8 mouse cellular contexts compared by ENCODE assay signal in genomic region chr8:71312700-71313099, GRCm38 (mm10). TPM values are rescaled to one million over a fixed set of nuclear protein-coding genes. Genes with fewer than 3 reads are reported as not detected.
DNase-seq lines count a peak whose midpoint lies in the region; ATAC-seq and TF ChIP-seq lines count a peak whose summit lies in the region.

No protein-coding gene starts in this region.

- no peak for TF ChIP-seq CTCF in thymus, adult 2 months (IDR thresholded peaks at IDR 0.05; ENCODE audit: borderline replicate concordance, control insufficient read depth, extremely low read depth, insufficient read depth, low read length, poor library complexity)

- peaks cover 13% of the 10 kb centered on the region for H3K36me3 ChIP-seq in embryonic facial prominence, embryonic 12.5 days
- H3K36me3 ChIP-seq in liver, embryonic 15.5 days (replicated peaks) = 0 out of 2 replicates have a peak, but pooled peaks cover 6% of the 10 kb centered on the region
- H3K36me3 ChIP-seq in stomach, embryonic 16.5 days (ENCODE audit: control insufficient read depth, insufficient read depth, low read length) = peaks cover 3% of the 10 kb centered on the region; the same call in 1 of the 2 replicates
- peaks cover 6% of the 10 kb centered on the region; the same call in 1 of the 2 replicates for H3K36me3 ChIP-seq in thymus, adult 2 months (ENCODE audit: control insufficient read depth, insufficient read depth, low read length)

- H3K4me1 ChIP-seq in embryonic facial prominence, embryonic 12.5 days = peaks cover 10% of the 10 kb centered on the region
- H3K4me1 ChIP-seq in liver, embryonic 15.5 days (replicated peaks) = peaks cover 65% of the 10 kb centered on the region
- peaks cover 11% of the 10 kb centered on the region; the same call in 1 of the 2 replicates for H3K4me1 ChIP-seq in stomach, embryonic 16.5 days (ENCODE audit: control insufficient read depth, insufficient read depth, low read length)
- H3K4me1 ChIP-seq in thymus, adult 2 months (replicated peaks; ENCODE audit: control insufficient read depth, insufficient read depth, low read length) = peaks cover 4% of the 10 kb centered on the region; the same call in 1 of the 2 replicates

- no peak overlapping the region for H3K9ac ChIP-seq in embryonic facial prominence, embryonic 12.5 days
- H3K9ac ChIP-seq in liver, embryonic 15.5 days = no peak overlapping the region
- no peak overlapping the region for H3K9ac ChIP-seq in stomach, embryonic 16.5 days (ENCODE audit: low read length)

- H3K27ac ChIP-seq in embryonic facial prominence, embryonic 12.5 days = peak overlapping the region; percentile 65
- H3K27ac ChIP-seq in liver, embryonic 15.5 days (replicated peaks) = peak overlapping the region; percentile 81
- H3K27ac ChIP-seq in stomach, embryonic 16.5 days (ENCODE audit: low read length) = peak overlapping the region; percentile 60
- H3K27ac ChIP-seq in thymus, adult 2 months (ENCODE audit: control insufficient read depth, insufficient read depth, low read length) = no peak overlapping the region

- H3K27me3 ChIP-seq in embryonic facial prominence, embryonic 12.5 days = no peaks in the 10 kb centered on the region
- H3K27me3 ChIP-seq in liver, embryonic 15.5 days = no peaks in the 10 kb centered on the region
- no peaks in the 10 kb centered on the region for H3K27me3 ChIP-seq in stomach, embryonic 16.5 days (ENCODE audit: control insufficient read depth, insufficient read depth, low read length)
- no peaks in the 10 kb centered on the region for H3K27me3 ChIP-seq in thymus, adult 2 months (ENCODE audit: control insufficient read depth, insufficient read depth, low read length)

- H3K4me2 ChIP-seq in embryonic facial prominence, embryonic 12.5 days (replicated peaks) = no peak overlapping the region
- H3K4me2 ChIP-seq in liver, embryonic 15.5 days = no peak overlapping the region
- H3K4me2 ChIP-seq in stomach, embryonic 16.5 days (ENCODE audit: low read depth, low read length) = no peak overlapping the region

- H3K9me3 ChIP-seq in embryonic facial prominence, embryonic 12.5 days = no peaks in the 10 kb centered on the region
- H3K9me3 ChIP-seq in liver, embryonic 15.5 days (replicated peaks) = no peaks in the 10 kb centered on the region
- H3K9me3 ChIP-seq in stomach, embryonic 16.5 days (replicated peaks; ENCODE audit: control insufficient read depth, low read length) = no peaks in the 10 kb centered on the region

- DNase-seq in urinary bladder, postnatal 14 days (ENCODE audit: low spot score) = peak; percentile 27
- no peak for DNase-seq in urinary bladder, postnatal 10 days (ENCODE audit: low spot score)
- DNase-seq in heart, postnatal 25 days (ENCODE audit: low spot score) = peak; percentile 47
- no peak for DNase-seq in layer of hippocampus, adult 9-11 months
- DNase-seq in thymus, adult 2 months = no peak

- H3K4me3 ChIP-seq in embryonic facial prominence, embryonic 12.5 days = no peak overlapping the region
- no peak overlapping the region for H3K4me3 ChIP-seq in liver, embryonic 15.5 days (replicated peaks)
- no peak overlapping the region for H3K4me3 ChIP-seq in stomach, embryonic 16.5 days (replicated peaks; ENCODE audit: low read length)
- H3K4me3 ChIP-seq in thymus, adult 2 months (ENCODE audit: control insufficient read depth, insufficient read depth, low read length) = no peak overlapping the region

- no peak for TF ChIP-seq POLR2A in thymus, adult 2 months (IDR thresholded peaks at IDR 0.05; ENCODE audit: control insufficient read depth, extremely low read depth, insufficient read depth, low read length, poor library complexity)

- peak; percentile 48 for ATAC-seq in embryonic facial prominence, embryonic 12.5 days (ENCODE audit: insufficient number of reproducible peaks, insufficient read depth, low FRiP score, low TSS enrichment)
- ATAC-seq in liver, embryonic 15.5 days (ENCODE audit: insufficient read depth) = peak; percentile 38; the same call in 1 of the 2 replicates
- ATAC-seq in stomach, embryonic 16.5 days (ENCODE audit: insufficient read depth, low FRiP score) = peak; percentile 71; the same call in 1 of the 2 replicates

- WGBS in embryonic facial prominence, embryonic 12.5 days = 44% methylated on average over 1 of the region's 1 CpGs
- 59% methylated on average over 1 of the region's 1 CpGs for WGBS in liver, embryonic 15.5 days (ENCODE audit: insufficient replicate concordance)
- 37% methylated on average over 1 of the region's 1 CpGs for whole genome bisulfite sequencing in stomach, embryonic 16.5 days
- WGBS in thymus, adult 2 months = 95% methylated on average over 1 of the region's 1 CpGs

- intact Hi-C loops in heart, postnatal 25 days (cut with DNase I) = no loop called here

RNA-seq across cellular contexts. Expression of gene Haus8, which starts 40.0 kb away (rescaled TPM):
- 54.6 and 60.4 TPM in 2 replicates for polyA plus RNA-seq in embryonic facial prominence, embryonic 12.5 days (2016; fragmentation: Nextera tagmentation; extraction: Ambion mirVana)
- total RNA-seq in heart, postnatal 25 days (2021) = 10 to 100 TPM; 31.6 to 36.1 TPM
- polyA plus RNA-seq in liver, embryonic 15.5 days (2015; fragmentation: Nextera tagmentation; extraction: Ambion mirVana) = 44.8 and 47.5 TPM in 2 replicates
- 46.4 and 55.4 TPM in 2 replicates for polyA plus RNA-seq in stomach, embryonic 16.5 days (2015; fragmentation: Nextera tagmentation; extraction: Ambion mirVana)
- polyA plus RNA-seq in thymus, adult 2 months (2012; rRNA removed) = 17.7 and 18.5 TPM in 2 replicates

RNA-seq across cellular contexts. Expression of gene Myo9b, which starts 40.2 kb away (rescaled TPM):
- 32.8 and 34.0 TPM in 2 replicates for polyA plus RNA-seq in embryonic facial prominence, embryonic 12.5 days (2016; fragmentation: Nextera tagmentation; extraction: Ambion mirVana)
- total RNA-seq in heart, postnatal 25 days (2021) = 10 to 100 TPM; 26.2 to 28.6 TPM
- polyA plus RNA-seq in liver, embryonic 15.5 days (2015; fragmentation: Nextera tagmentation; extraction: Ambion mirVana) = 7.3 and 8.6 TPM in 2 replicates
- 18.7 and 19.1 TPM in 2 replicates for polyA plus RNA-seq in stomach, embryonic 16.5 days (2015; fragmentation: Nextera tagmentation; extraction: Ambion mirVana)
- polyA plus RNA-seq in thymus, adult 2 months (2012; rRNA removed) = 82.5 and 90.7 TPM in 2 replicates

RNA-seq across cellular contexts. Expression of gene Use1, which starts 53.9 kb away (rescaled TPM):
- 85.4 and 89.2 TPM in 2 replicates for polyA plus RNA-seq in embryonic facial prominence, embryonic 12.5 days (2016; fragmentation: Nextera tagmentation; extraction: Ambion mirVana)
- 100 to 1,000 TPM; 116 to 128 TPM for total RNA-seq in heart, postnatal 25 days (2021)
- polyA plus RNA-seq in liver, embryonic 15.5 days (2015; fragmentation: Nextera tagmentation; extraction: Ambion mirVana) = 38.7 and 41.1 TPM in 2 replicates
- 90.2 and 91.5 TPM in 2 replicates for polyA plus RNA-seq in stomach, embryonic 16.5 days (2015; fragmentation: Nextera tagmentation; extraction: Ambion mirVana)
- 133 and 156 TPM in 2 replicates for polyA plus RNA-seq in thymus, adult 2 months (2012; rRNA removed)

RNA-seq across cellular contexts. Expression of gene Ocel1, which starts 58.4 kb away (rescaled TPM):
- 5.4 and 5.6 TPM in 2 replicates for polyA plus RNA-seq in embryonic facial prominence, embryonic 12.5 days (2016; fragmentation: Nextera tagmentation; extraction: Ambion mirVana)
- total RNA-seq in heart, postnatal 25 days (2021) = 10 to 100 TPM; 13.2 to 14.3 TPM
- polyA plus RNA-seq in liver, embryonic 15.5 days (2015; fragmentation: Nextera tagmentation; extraction: Ambion mirVana) = 4.6 and 5.2 TPM in 2 replicates
- polyA plus RNA-seq in stomach, embryonic 16.5 days (2015; fragmentation: Nextera tagmentation; extraction: Ambion mirVana) = 5.6 and 6.5 TPM in 2 replicates
- 34.9 and 36.1 TPM in 2 replicates for polyA plus RNA-seq in thymus, adult 2 months (2012; rRNA removed)

Comparison
In these comparisons a context has a peak if more than half of its experiments do, and no peak if none do; other contexts are left out.
1. DNase-seq: peak in urinary bladder, postnatal 14 days (single experiment) and heart, postnatal 25 days (single experiment); none in urinary bladder, postnatal 10 days (single experiment), layer of hippocampus, adult 9-11 months (single experiment) and thymus, adult 2 months (single experiment).
2. Peak in every context shown above with its lines, with median percentiles within 50 percentile points of each other: ATAC-seq.